Mouse (Mus musculus) stomach, postnatal 0 days (tissue): ENCODE results near the gene Anxa3.

Experiments
- CTCF ChIP-seq: IDR thresholded peaks from 2 replicates; pipeline ENCODE4 v1.5.1; 2016; ENCODE audit warnings: antibody characterized with exemption, low read depth, mild to moderate bottlenecking, moderate library complexity
- EP300 ChIP-seq: optimal IDR thresholded peaks from 2 replicates; pipeline ENCODE3; 2016; ENCODE audit warnings: antibody characterized with exemption

- TF ChIP-seq CTCF = no peak
- no peak for TF ChIP-seq EP300
These were observed 75.8 kb downstream of the Anxa3 start for GRCm38 (mm10) chr5:96868893-96869292.
